Mouse (Mus musculus) thymus, adult 2 months (tissue): Measurements from ENCODE around the gene Rnf38. TPM values are rescaled to one million over a fixed set of nuclear protein-coding genes. Genes with fewer than 3 reads are reported as not detected.

Source experiments
- DNase-seq: peaks from one replicate; pipeline ENCODE4 v3.0.0; 2021
- H3K27ac ChIP-seq: fragments of 200-500 bp; 2 replicates; pipeline ENCODE4 v1.5.1; 2012; ENCODE audit warnings: low read length, control low read depth; ENCODE audit not compliant: control insufficient read depth, insufficient read depth
- H3K27me3 ChIP-seq: fragments of 200-500 bp; 2 replicates; pipeline ENCODE4 v1.6.1; 2012; ENCODE audit warnings: mild to moderate bottlenecking, low read length, moderate library complexity, mixed read lengths; ENCODE audit not compliant: control insufficient read depth, insufficient read depth
- H3K36me3 ChIP-seq: fragments of 200-500 bp; 2 replicates; pipeline ENCODE4 v1.6.1; 2012; ENCODE audit warnings: mild to moderate bottlenecking, low read length, moderate library complexity; ENCODE audit not compliant: control insufficient read depth, insufficient read depth
- H3K4me1 ChIP-seq: fragments of 200-500 bp; replicated peaks from 2 replicates; pipeline ENCODE4 v1.6.1; 2012; ENCODE audit warnings: low read length; ENCODE audit not compliant: control insufficient read depth, insufficient read depth
- H3K4me3 ChIP-seq: fragments of 200-500 bp; 2 replicates; pipeline ENCODE4 v1.5.1; 2012; ENCODE audit warnings: mild to moderate bottlenecking, low read length, control low read depth, moderate library complexity; ENCODE audit not compliant: control insufficient read depth, insufficient read depth
- CTCF ChIP-seq: fragments of 200-500 bp; IDR thresholded peaks from 2 replicates; pipeline ENCODE4 v1.5.1; 2012; ENCODE audit warnings: mild to moderate bottlenecking, control low read depth, low read length, moderate library complexity, borderline replicate concordance; ENCODE audit not compliant: control insufficient read depth, poor library complexity, insufficient read depth; ENCODE audit errors: extremely low read depth
- POLR2A ChIP-seq: fragments of 200-500 bp; IDR thresholded peaks from 2 replicates; pipeline ENCODE4 v1.6.1; 2012; ENCODE audit warnings: mild to moderate bottlenecking, low read length, control low read depth, moderate library complexity; ENCODE audit not compliant: control insufficient read depth, poor library complexity, insufficient read depth; ENCODE audit errors: extremely low read depth
- WGBS: fragments of 180-500 bp; shearing (Covaris S2); methylation state at CpG from one replicate; pipeline ENCODE4 v1.1.7; 2018; 5-methylcytosine and 5-hydroxymethylcytosine counted together
- polyA plus RNA-seq: library from polyadenylated mRNA; depleted of rRNA; stranded (reverse); fragments of >200 nt; gene quantifications from 2 replicates; pipeline ENCODE4 v1.2.3, GENCODE M21; 2012

Rnf38 gene
- polyA plus RNA-seq, 1 experiment, result 435 TPM

DNA sequence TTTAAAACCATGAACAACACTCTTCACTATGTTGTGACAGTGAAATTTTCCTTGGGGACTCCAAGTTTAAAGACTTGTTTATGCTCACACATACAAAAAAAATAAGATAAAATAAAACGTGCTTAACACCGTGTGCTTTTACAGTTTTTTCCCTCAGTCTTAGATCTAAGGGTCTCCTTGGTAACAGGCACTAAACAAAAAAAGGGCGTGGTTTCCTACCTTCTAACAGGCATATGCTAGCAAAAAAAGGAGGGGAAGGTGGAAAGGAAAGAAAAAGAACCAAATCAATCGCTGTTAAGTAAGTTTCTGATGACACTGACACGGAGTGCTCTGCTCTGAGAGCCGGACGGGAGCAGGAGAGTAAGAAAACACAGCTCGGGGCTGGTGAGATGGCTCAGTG is 73.8 kb downstream of the Rnf38 start:
- DNase-seq, result no peak
- TF ChIP-seq POLR2A (no peak), CTCF (no peak)
- WGBS, result 59% methylated on average over 8 of the region's 8 CpGs
- H3K4me1 ChIP-seq, result peaks cover 2% of the 10 kb centered on the region; the same call in 1 of the 2 replicates
- H3K27me3 ChIP-seq, result no peaks in the 10 kb centered on the region
- no peak overlapping the region for H3K27ac ChIP-seq
- no peaks in the 10 kb centered on the region for H3K36me3 ChIP-seq
- H3K4me3 ChIP-seq, result no peak overlapping the region

DNA sequence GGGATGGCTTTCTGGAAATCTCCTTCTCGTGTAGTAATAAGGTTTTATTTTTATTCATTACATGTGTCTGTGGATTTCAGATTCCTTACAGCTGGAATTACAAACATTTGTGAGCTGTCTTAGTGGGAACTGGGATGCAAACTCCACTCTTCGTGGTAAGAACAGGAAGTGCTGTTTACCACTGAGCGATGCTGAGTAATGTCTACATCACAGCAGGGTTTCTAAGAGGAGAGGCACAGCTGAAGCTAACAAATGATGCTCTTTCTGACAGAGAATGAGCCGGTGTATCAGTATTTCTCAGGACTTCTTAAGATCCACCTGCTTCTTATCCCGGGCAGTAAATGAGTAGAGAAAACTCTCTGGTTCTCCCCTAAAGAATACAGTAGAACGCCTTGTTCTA is 77.1 kb downstream of the Rnf38 start:
- no peak for DNase-seq
- no peak overlapping the region for H3K27ac ChIP-seq
- WGBS, result 40% methylated on average over 6 of the region's 6 CpGs
- TF ChIP-seq CTCF (no peak), POLR2A (no peak)
- no peak overlapping the region for H3K4me3 ChIP-seq
- H3K4me1 ChIP-seq, result peaks cover 2% of the 10 kb centered on the region; the same call in 1 of the 2 replicates
- H3K36me3 ChIP-seq, result peaks cover 7% of the 10 kb centered on the region; the same call in 1 of the 2 replicates
- no peaks in the 10 kb centered on the region for H3K27me3 ChIP-seq

DNA sequence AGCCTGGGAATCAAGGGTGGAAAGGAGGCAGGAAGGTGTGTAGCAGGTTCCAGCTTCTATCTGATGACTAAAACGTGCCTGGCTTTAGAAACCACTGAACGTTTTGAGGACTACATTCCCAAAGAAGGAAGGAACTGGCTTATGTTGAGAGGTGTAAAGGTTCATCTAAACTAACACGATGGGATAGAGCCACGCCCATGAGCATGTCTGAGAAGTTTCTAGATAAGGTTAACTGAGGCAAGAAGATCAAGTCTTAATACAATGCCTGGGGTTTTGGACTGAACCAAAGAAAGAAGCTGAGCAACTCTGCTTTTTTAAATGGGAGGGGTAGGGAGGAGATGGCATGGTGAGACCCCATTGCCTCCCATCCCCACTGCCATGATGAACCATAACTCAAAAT is 78.7 kb downstream of the Rnf38 start:
- Histone ChIP-seq H3K36me3 (peaks cover 23% of the 10 kb centered on the region), H3K4me1 (0 out of 2 replicates have a peak, but pooled peaks cover under 1% of the 10 kb centered on the region), H3K4me3 (no peak overlapping the region), H3K27ac (no peak overlapping the region), H3K27me3 (no peaks in the 10 kb centered on the region)
- 83% methylated on average over 4 of the region's 4 CpGs for WGBS
- no peak for DNase-seq
- TF ChIP-seq POLR2A (no peak), CTCF (no peak)

DNA sequence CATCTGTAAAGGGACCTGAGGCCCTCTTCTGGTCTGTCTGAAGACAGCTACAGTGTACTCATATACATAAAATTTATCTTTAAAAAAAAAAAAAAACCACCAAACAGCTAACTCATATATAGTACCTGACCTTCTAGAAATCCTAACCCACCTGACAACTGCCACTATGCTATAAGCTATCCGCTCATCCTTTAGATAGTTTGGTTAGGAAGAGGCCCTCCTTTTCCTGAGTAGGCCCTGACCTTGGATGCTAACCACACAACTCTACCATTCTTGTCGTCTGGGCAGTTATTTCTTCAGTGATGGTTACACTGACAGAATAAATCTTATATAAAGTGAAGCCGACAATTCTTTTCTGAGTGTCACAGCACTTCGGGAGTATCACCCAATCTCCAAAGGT is 80.7 kb downstream of the Rnf38 start:
- 91% methylated on average over 4 of the region's 4 CpGs for WGBS
- H3K4me1 ChIP-seq, result no peaks in the 10 kb centered on the region
- DNase-seq, result no peak
- no peaks in the 10 kb centered on the region for H3K27me3 ChIP-seq
- H3K27ac ChIP-seq, result no peak overlapping the region
- peaks cover 40% of the 10 kb centered on the region for H3K36me3 ChIP-seq
- TF ChIP-seq POLR2A (no peak), CTCF (no peak)
- H3K4me3 ChIP-seq, result no peak overlapping the region

DNA sequence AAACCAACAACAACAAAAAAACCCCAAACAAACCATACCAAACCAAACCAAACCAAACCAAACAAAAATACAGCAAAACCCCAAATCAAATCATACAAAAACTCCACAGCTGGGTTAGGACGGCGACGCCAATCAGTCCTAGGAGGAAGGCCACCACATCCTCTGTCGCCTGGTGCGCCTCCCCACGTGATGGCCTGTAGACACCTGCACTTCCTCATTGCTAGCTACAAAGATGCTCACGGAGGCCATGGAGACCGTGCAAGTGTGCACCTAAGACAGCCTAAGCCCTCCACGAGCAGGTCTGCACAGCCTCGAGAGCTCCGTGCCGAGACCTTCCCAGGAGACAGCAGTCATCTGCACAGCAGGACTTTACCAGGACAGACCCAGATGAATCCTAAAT is 106.8 kb downstream of the Rnf38 start:
- Histone ChIP-seq H3K4me3 (no peak overlapping the region), H3K36me3 (peaks cover 47% of the 10 kb centered on the region), H3K27ac (no peak overlapping the region), H3K27me3 (no peaks in the 10 kb centered on the region), H3K4me1 (peaks cover 4% of the 10 kb centered on the region)
- whole genome bisulfite sequencing, result 26% methylated on average over 12 of the region's 12 CpGs
- peak; percentile 45 for DNase-seq
- TF ChIP-seq CTCF, result no peak
- no peak for TF ChIP-seq POLR2A

DNA sequence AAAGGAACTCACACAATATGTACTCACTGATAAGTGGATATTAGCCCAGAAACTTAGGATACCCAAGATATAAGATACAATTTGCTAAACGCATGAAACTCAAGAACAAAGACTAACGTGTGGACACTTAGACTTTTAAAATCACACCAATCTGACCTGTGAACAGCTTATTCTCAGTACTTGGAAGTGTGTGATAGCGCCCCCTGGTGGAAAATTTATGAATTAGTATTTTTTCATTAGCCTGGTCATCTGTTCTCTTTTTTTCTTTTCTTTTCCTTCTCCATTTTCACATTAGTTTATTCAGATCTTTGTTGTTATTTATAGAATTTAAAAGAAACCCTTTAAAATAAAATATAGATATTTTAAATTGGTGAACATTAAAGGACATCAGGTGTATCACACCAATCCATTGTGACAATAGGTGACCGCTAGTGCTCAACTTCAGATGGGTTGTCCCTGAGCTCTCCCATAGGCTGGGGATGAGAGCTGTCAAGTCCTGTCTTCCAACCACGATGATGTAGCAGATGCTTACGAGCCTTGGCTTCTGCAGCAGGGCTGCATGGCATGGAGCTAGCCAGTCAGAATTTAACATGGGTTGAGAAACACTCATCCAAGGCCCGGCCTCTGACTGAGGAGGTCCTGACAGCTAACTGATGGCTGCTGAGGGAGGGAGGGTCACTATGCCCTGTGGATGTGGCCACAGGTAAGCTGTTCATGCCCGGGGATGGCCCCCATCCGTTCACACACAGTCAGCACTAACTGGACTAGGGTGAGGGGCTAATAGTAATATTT is 114.0 kb downstream of the Rnf38 start:
- DNase-seq, result no peak
- TF ChIP-seq POLR2A (no peak), CTCF (no peak)
- Histone ChIP-seq H3K4me1 (no peaks in the 10 kb centered on the region), H3K27me3 (no peaks in the 10 kb centered on the region), H3K36me3 (no peaks in the 10 kb centered on the region), H3K4me3 (no peak overlapping the region), H3K27ac (no peak overlapping the region)
- WGBS, result 49% methylated on average over 9 of the region's 9 CpGs
